Mouse (Mus musculus) neutrophil, adult 83 days (primary cell): ENCODE measurements around the gene Lce1e. TPM values are rescaled to one million over a fixed set of nuclear protein-coding genes. Genes with fewer than 3 reads are reported as not detected.

ENCODE experiments used
- total RNA-seq, 2 experiments: library from RNA; stranded (reverse); gene quantifications; one replicate each; pipeline ENCODE4 v1.2.4; 2023

Gene Lce1e
- total RNA-seq = not detected

DNA sequence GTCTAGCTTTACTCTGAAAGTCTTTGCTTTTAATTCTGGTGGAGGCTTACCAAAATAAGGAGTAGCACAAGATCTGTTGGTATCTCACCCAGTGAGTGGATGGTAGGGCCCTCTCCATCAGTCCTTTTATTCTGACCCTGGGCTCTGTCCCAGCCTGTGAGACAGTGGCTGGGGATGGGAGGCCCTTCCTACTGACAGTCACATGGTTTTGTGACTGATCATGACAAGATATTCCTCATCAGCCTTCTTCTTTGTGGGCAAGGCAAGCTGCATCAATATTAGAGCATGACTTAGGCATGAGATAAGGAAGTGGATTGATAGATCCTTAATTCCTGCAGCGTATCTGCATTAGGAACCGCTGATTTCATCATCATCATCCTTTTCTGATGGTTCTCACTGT is at the start of gene Lce1e:
Lce1e (minus strand) TSS at position 101 of the 400 bp plus-strand sequence.

DNA sequence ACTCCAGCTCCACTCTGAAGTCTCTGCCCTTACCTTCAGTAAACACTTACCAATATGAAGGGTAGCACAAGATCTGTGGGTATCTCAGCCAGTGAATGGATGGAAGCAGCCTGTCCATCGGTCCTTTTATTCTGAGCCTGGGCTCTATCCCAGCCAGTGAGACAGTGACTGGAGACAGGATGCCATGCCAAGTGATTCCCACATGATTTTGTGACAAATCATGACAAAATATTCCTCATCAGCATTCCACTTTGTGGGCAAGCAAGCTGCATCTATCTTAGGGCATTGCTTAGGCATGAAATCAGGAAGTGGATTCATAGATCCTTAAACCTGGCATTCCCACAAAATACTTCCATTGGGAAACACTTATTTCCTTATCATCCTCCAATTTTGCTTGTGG is 43.4 kb upstream of the Lce1e start, which contains the start of gene Lce1g:
Lce1g (minus strand) TSS at position 101 of the 400 bp plus-strand sequence.

DNA sequence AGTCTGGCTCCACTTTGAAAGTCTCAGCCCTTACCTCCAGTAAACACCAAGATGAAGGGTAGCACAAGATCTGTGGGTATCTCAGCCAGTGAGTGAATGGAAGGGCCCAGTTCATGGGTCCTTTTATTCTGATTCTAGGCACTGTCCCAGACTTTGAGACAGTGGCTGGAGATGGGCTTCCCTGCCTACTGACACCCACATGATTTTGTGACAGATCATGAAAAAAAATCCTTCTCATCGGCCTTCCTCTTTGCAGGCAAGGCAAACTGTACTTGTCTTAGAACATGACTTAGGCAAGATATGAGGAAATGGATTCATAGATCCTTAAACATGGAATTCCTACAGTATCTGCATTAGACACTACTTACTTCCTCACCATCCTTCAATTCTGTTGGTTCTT is 30.1 kb upstream of the Lce1e start, which contains the start of gene Gm38119:
Gm38119 (minus strand) TSS at position 101 of the 400 bp plus-strand sequence.

DNA sequence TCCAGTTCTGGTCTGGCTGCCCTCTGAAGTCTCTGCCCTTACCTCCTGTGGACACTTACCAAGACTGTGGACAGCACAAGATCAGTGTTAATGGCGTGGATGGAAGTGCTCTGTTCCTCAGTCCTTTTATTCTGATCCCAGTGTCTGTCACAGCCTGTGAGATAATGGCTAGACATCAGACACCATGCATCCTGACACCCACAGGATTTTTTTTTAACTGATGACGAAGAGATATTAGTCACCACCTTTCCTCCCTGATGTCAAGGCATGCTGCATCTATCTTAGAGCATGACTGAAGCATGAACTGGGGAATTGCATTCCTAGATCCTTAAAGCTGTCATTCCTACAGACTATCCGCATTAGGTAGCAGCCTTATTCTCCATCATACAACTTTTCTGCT is 11.4 kb upstream of the Lce1e start, which contains the start of gene Lce1f:
Lce1f (minus strand) TSS at position 101 of the 400 bp plus-strand sequence.

DNA sequence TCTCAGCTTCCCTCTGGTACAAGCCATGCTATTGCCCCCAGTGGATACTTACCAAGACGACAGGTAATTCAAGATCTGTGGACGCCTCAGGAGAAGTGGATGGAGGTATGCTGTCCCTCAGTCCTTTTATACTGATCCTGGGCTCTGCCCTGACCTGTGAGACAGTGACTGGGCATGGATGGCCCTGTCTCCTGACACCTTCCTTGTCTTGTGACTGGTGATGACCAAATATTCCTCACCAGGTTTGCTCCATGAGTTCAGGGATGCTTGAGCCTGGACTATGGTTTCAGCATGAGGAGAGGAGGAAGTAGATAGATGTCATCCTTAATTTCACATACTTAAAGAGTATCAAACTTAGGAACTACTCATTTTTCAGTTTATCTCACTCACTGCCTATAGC is 21.8 kb downstream of the Lce1e start, which contains the start of gene Lce1d:
Lce1d (minus strand) TSS at position 101 of the 400 bp plus-strand sequence.

GRCm38 (mm10) chr3:92678947-92679346 is 29.9 kb downstream of the Lce1e start, which contains the start of gene Lce1c:
TSS of gene Lce1c (plus strand) at chr3:92679247.

GRCm38 (mm10) chr3:92670215-92670614 is 38.7 kb downstream of the Lce1e start, which contains the start of gene Lce1a2:
TSS of gene Lce1a2 (minus strand) at chr3:92670315.

Other genes with a start within 250 kb of the Lce1e start
- not detected for gene Sprr1a, start 223.2 kb downstream of the Lce1e start, total RNA-seq
- gene Sprr4, start 208.6 kb downstream of the Lce1e start, total RNA-seq = not detected
- gene 2310046K23Rik, start 174.6 kb downstream of the Lce1e start, total RNA-seq = not detected
- gene Ivl, start 135.3 kb downstream of the Lce1e start, total RNA-seq = not detected
- not detected for gene Smcp, start 120.1 kb downstream of the Lce1e start, total RNA-seq
- gene 2210017I01Rik, start 101.6 kb downstream of the Lce1e start, total RNA-seq = not detected
- gene Lce6a, start 87.4 kb downstream of the Lce1e start, total RNA-seq = not detected
- gene Lce1a1, start 60.8 kb downstream of the Lce1e start, total RNA-seq = not detected
- gene Lce1b, start 52.1 kb downstream of the Lce1e start, total RNA-seq = not detected
- not detected for gene Lce1a2, start 38.8 kb downstream of the Lce1e start, total RNA-seq
- not detected for gene Lce1c, start 29.8 kb downstream of the Lce1e start, total RNA-seq
- not detected for gene Lce1d, start 21.9 kb downstream of the Lce1e start, total RNA-seq
- not detected for gene Lce1f, start 11.3 kb upstream of the Lce1e start, total RNA-seq
- not detected for gene Gm38119, start 30.0 kb upstream of the Lce1e start, total RNA-seq
- gene Lce1g, start 43.3 kb upstream of the Lce1e start, total RNA-seq = not detected
- not detected for gene Lce1h, start 56.0 kb upstream of the Lce1e start, total RNA-seq
- gene Lce1i, start 69.8 kb upstream of the Lce1e start, total RNA-seq = not detected
- gene Lce1j, start 81.4 kb upstream of the Lce1e start, total RNA-seq = not detected
- gene Lce1k, start 98.8 kb upstream of the Lce1e start, total RNA-seq = not detected
- gene Kprp, start 118.2 kb upstream of the Lce1e start, total RNA-seq = not detected
- not detected for gene Lce1l, start 142.2 kb upstream of the Lce1e start, total RNA-seq
- not detected for gene 2310050C09Rik, start 161.1 kb upstream of the Lce1e start, total RNA-seq
- not detected for gene Lce3a, start 217.2 kb upstream of the Lce1e start, total RNA-seq
- gene Lce3b, start 223.9 kb upstream of the Lce1e start, total RNA-seq = not detected
- gene Lce3c, start 235.4 kb upstream of the Lce1e start, total RNA-seq = not detected
- gene Lce3d, start 248.3 kb upstream of the Lce1e start, total RNA-seq = not detected